Mouse (Mus musculus): ENCODE measurements around the gene Sccpdh. TPM values are rescaled to one million over a fixed set of nuclear protein-coding genes. Genes with fewer than 3 reads are reported as not detected.

Sccpdh gene
- polyA plus RNA-seq, 1 experiment from 2014 or later: 79.5 TPM

- DNase-seq (ENCODE audit: low spot score): no peak
- H3K36me3 ChIP-seq (ENCODE audit: control insufficient read depth, insufficient read depth, low read length): no peaks in the 10 kb centered on the region
- no peak overlapping the region for H3K4me2 ChIP-seq (ENCODE audit: low read depth, low read length, severe bottlenecking)
These were observed 16.8 kb upstream of the Sccpdh start for GRCm38 (mm10) chr1:179651224-179651623.

GRCm38 (mm10) chr1:179663065-179663464 is 4.9 kb upstream of the Sccpdh start:
- DNase-seq (ENCODE audit: low spot score) (no peak), ATAC-seq (replicated peaks; ENCODE audit: low FRiP score) (no peak)
- no peaks in the 10 kb centered on the region for H3K4me1 ChIP-seq (replicated peaks; ENCODE audit: control insufficient read depth, insufficient read depth, low read length)
- H3K9ac ChIP-seq (ENCODE audit: low read length): no peak overlapping the region
- H3K27me3 ChIP-seq (ENCODE audit: control insufficient read depth, insufficient read depth, low read length): no peaks in the 10 kb centered on the region
- no peaks in the 10 kb centered on the region for H3K9me3 ChIP-seq (ENCODE audit: control insufficient read depth, low read length)
- no peak overlapping the region for H3K27ac ChIP-seq (ENCODE audit: low read depth, low read length)
- H3K36me3 ChIP-seq (ENCODE audit: control insufficient read depth, insufficient read depth, low read length): no peaks in the 10 kb centered on the region
- no peak overlapping the region for H3K4me2 ChIP-seq (ENCODE audit: low read depth, low read length, severe bottlenecking)
- 91% methylated on average over 5 of the region's 5 CpGs for WGBS
- no peak overlapping the region for H3K4me3 ChIP-seq (ENCODE audit: low read depth, low read length)

More at GRCm38 (mm10) chr1:179651224-179651623, 16.8 kb upstream of the Sccpdh start:
- H3K27ac ChIP-seq (ENCODE audit: low read depth, low read length): no peak overlapping the region
- H3K9me3 ChIP-seq (ENCODE audit: control insufficient read depth, low read length): no peaks in the 10 kb centered on the region
- no peak overlapping the region for H3K4me3 ChIP-seq (ENCODE audit: low read depth, low read length)
- H3K27me3 ChIP-seq (ENCODE audit: control insufficient read depth, insufficient read depth, low read length): no peaks in the 10 kb centered on the region
- ATAC-seq (replicated peaks; ENCODE audit: low FRiP score): no peak
- no peak overlapping the region for H3K9ac ChIP-seq (ENCODE audit: low read length)
- 84% methylated on average over 5 of the region's 5 CpGs for WGBS
- no peaks in the 10 kb centered on the region for H3K4me1 ChIP-seq (replicated peaks; ENCODE audit: control insufficient read depth, insufficient read depth, low read length)

GRCm38 (mm10) chr1:179664309-179664930 is 3.6 kb upstream of the Sccpdh start:
- Histone ChIP-seq H3K36me3 (ENCODE audit: control insufficient read depth, insufficient read depth, low read length) (no peaks in the 10 kb centered on the region), H3K9me3 (ENCODE audit: control insufficient read depth, low read length) (no peaks in the 10 kb centered on the region), H3K4me1 (replicated peaks; ENCODE audit: control insufficient read depth, insufficient read depth, low read length) (no peaks in the 10 kb centered on the region), H3K27me3 (ENCODE audit: control insufficient read depth, insufficient read depth, low read length) (no peaks in the 10 kb centered on the region), H3K9ac (ENCODE audit: low read length) (no peak overlapping the region), H3K4me3 (ENCODE audit: low read depth, low read length) (no peak overlapping the region), H3K27ac (ENCODE audit: low read depth, low read length) (no peak overlapping the region), H3K4me2 (ENCODE audit: low read depth, low read length, severe bottlenecking) (no peak overlapping the region)
- 52% methylated on average over 4 of the region's 4 CpGs for WGBS
- DNase-seq (ENCODE audit: low spot score) (no peak), ATAC-seq (replicated peaks; ENCODE audit: low FRiP score) (no peak)

GRCm38 (mm10) chr1:179666971-179667370 is 1.0 kb upstream of the Sccpdh start:
- Histone ChIP-seq H3K9ac (ENCODE audit: low read length) (no peak overlapping the region), H3K27me3 (ENCODE audit: control insufficient read depth, insufficient read depth, low read length) (no peaks in the 10 kb centered on the region), H3K9me3 (ENCODE audit: control insufficient read depth, low read length) (no peaks in the 10 kb centered on the region), H3K4me3 (ENCODE audit: low read depth, low read length) (no peak overlapping the region), H3K36me3 (ENCODE audit: control insufficient read depth, insufficient read depth, low read length) (no peaks in the 10 kb centered on the region; the same call in 1 of the 2 replicates), H3K4me2 (ENCODE audit: low read depth, low read length, severe bottlenecking) (no peak overlapping the region), H3K4me1 (replicated peaks; ENCODE audit: control insufficient read depth, insufficient read depth, low read length) (no peaks in the 10 kb centered on the region), H3K27ac (ENCODE audit: low read depth, low read length) (no peak overlapping the region)
- WGBS: 63% methylated on average over 2 of the region's 2 CpGs
- no peak for ATAC-seq (replicated peaks; ENCODE audit: low FRiP score)
- no peak for DNase-seq (ENCODE audit: low spot score)

DNA sequence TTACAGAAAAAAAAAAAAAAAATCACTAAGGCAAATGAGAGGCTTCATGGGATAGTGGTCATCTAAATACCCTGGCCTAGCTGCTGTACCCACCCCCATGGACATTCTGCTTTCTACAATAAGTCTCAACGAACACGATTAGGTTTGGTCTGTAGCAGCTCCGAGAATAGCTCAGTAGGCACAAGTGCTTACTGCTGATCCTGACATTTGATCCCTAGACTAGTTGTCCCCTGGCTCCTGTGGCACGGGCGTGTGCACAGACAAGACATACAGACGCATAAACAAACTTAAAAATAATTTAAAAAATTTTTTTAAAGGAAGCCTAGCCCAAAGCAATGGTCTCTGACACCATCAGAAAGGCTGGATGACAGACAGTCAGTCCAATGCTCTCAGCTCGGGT is 560 bp upstream of the Sccpdh start:
- DNase-seq (ENCODE audit: low spot score): no peak
- Histone ChIP-seq H3K9me3 (ENCODE audit: control insufficient read depth, low read length) (no peaks in the 10 kb centered on the region), H3K36me3 (ENCODE audit: control insufficient read depth, insufficient read depth, low read length) (no peaks in the 10 kb centered on the region; the same call in 1 of the 2 replicates), H3K27me3 (ENCODE audit: control insufficient read depth, insufficient read depth, low read length) (no peaks in the 10 kb centered on the region), H3K4me3 (ENCODE audit: low read depth, low read length) (peak overlapping the region; percentile 73), H3K9ac (ENCODE audit: low read length) (peak overlapping the region; percentile 86), H3K4me1 (replicated peaks; ENCODE audit: control insufficient read depth, insufficient read depth, low read length) (no peaks in the 10 kb centered on the region), H3K4me2 (ENCODE audit: low read depth, low read length, severe bottlenecking) (peak overlapping the region; percentile 77), H3K27ac (ENCODE audit: low read depth, low read length) (peak overlapping the region; percentile 14; the same call in 1 of the 2 replicates)
- peak; percentile 2; the same call in 1 of the 2 replicates for ATAC-seq (replicated peaks; ENCODE audit: low FRiP score)
- WGBS: 2% methylated on average over 7 of the region's 7 CpGs

DNA sequence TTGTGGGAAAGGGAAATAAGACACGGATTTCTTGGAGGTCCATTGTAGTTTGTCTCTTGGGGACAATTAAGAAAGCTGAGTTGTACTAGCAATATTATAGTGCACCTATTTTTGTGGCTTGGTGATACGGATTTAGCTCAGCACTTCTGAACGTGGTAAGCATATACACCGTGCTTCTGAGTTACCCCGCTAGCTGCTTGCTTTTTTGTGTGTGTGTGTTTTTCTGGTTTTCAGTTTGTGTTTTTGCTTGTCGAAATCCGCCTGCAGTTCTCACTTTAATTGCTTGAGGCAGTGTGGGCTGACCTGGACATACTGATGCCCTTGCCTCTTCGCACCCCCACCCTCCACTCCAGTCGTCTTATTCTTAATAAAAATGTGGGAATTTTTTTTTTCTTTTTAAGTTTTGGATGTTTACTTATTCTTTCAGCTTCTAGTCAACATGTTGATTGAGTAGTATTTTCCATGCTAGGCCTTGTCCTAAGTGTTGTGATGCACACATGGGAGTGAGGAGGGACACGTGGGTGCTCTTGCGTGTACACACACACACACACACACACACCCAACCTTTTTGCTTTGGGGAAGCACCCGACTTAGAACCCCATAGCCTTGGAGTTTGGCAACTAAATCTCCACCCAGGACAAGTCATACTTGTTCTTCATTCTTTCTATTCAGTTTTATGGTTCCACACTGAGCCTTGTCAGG is 977 bp downstream of the Sccpdh start:
- peak overlapping the region; percentile 77 for H3K4me2 ChIP-seq (ENCODE audit: low read depth, low read length, severe bottlenecking)
- H3K27me3 ChIP-seq (ENCODE audit: control insufficient read depth, insufficient read depth, low read length): no peaks in the 10 kb centered on the region
- H3K27ac ChIP-seq (ENCODE audit: low read depth, low read length): 0 out of 2 replicates have a peak overlapping the region, but pooled peaks have one; percentile 14
- DNase-seq (ENCODE audit: low spot score): no peak
- no peaks in the 10 kb centered on the region for H3K9me3 ChIP-seq (ENCODE audit: control insufficient read depth, low read length)
- ATAC-seq (replicated peaks; ENCODE audit: low FRiP score): no peak
- 22% methylated on average over 12 of the region's 12 CpGs for WGBS
- peak overlapping the region; percentile 86 for H3K9ac ChIP-seq (ENCODE audit: low read length)
- peak overlapping the region; percentile 73 for H3K4me3 ChIP-seq (ENCODE audit: low read depth, low read length)
- no peaks in the 10 kb centered on the region for H3K4me1 ChIP-seq (replicated peaks; ENCODE audit: control insufficient read depth, insufficient read depth, low read length)
- no peaks in the 10 kb centered on the region; the same call in 1 of the 2 replicates for H3K36me3 ChIP-seq (ENCODE audit: control insufficient read depth, insufficient read depth, low read length)

DNA sequence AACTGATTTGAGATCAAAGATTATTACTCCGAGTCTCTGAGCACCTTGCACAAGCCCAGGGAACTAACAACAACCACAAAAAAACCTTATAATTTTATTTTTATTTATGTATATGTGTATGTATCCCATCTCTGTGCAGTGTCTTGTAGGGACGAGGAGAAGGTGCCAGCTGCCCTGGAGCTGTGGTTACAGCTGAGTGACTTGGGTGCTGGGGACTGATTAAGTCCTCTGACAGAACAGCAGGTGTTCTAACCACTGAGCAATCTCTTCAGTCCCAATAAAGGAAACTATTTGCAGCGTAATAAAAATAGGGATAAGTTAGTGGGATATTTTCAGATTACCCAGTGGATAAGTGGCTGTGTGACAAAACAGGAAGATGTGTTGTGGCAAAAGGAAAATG is 6.3 kb downstream of the Sccpdh start:
- H3K9ac ChIP-seq (ENCODE audit: low read length): no peak overlapping the region
- DNase-seq (ENCODE audit: low spot score): no peak
- H3K36me3 ChIP-seq (ENCODE audit: control insufficient read depth, insufficient read depth, low read length): no peaks in the 10 kb centered on the region; the same call in 1 of the 2 replicates
- no peak for ATAC-seq (replicated peaks; ENCODE audit: low FRiP score)
- no peak overlapping the region for H3K4me2 ChIP-seq (ENCODE audit: low read depth, low read length, severe bottlenecking)
- H3K4me1 ChIP-seq (replicated peaks; ENCODE audit: control insufficient read depth, insufficient read depth, low read length): no peaks in the 10 kb centered on the region
- H3K9me3 ChIP-seq (ENCODE audit: control insufficient read depth, low read length): no peaks in the 10 kb centered on the region
- H3K27me3 ChIP-seq (ENCODE audit: control insufficient read depth, insufficient read depth, low read length): no peaks in the 10 kb centered on the region
- WGBS: 90% methylated on average over 3 of the region's 3 CpGs
- H3K4me3 ChIP-seq (ENCODE audit: low read depth, low read length): no peak overlapping the region
- H3K27ac ChIP-seq (ENCODE audit: low read depth, low read length): no peak overlapping the region

DNA sequence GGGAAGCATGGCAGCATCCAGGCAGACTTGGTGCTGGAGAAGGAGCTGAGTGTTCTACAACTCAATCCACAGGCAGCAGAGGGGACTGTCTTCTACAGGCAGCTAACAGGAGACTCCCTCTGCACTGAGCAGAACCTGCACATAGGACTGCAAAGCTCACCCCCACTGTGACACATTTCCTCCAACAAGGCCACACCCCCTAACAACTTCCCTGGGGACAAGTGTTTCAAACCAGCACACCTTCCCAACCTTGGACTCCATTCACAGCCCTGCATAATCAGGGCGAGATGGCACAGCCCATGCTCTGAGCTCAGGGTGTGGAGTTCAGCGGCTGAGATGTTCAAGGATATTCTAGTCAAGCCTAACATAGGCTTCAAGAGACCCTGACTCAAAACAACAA is 9.0 kb downstream of the Sccpdh start:
- WGBS: 90% methylated on average over 2 of the region's 2 CpGs
- Histone ChIP-seq H3K27me3 (ENCODE audit: control insufficient read depth, insufficient read depth, low read length) (no peaks in the 10 kb centered on the region), H3K4me2 (ENCODE audit: low read depth, low read length, severe bottlenecking) (no peak overlapping the region), H3K27ac (ENCODE audit: low read depth, low read length) (no peak overlapping the region), H3K9me3 (ENCODE audit: control insufficient read depth, low read length) (no peaks in the 10 kb centered on the region), H3K4me1 (replicated peaks; ENCODE audit: control insufficient read depth, insufficient read depth, low read length) (no peaks in the 10 kb centered on the region), H3K36me3 (ENCODE audit: control insufficient read depth, insufficient read depth, low read length) (no peaks in the 10 kb centered on the region), H3K4me3 (ENCODE audit: low read depth, low read length) (no peak overlapping the region), H3K9ac (ENCODE audit: low read length) (no peak overlapping the region)
- DNase-seq (ENCODE audit: low spot score): no peak
- no peak for ATAC-seq (replicated peaks; ENCODE audit: low FRiP score)

All from forebrain, embryonic 11.5 days (tissue).